Mouse (Mus musculus): ENCODE data around the gene Tmem159.

Tmem159 gene

DNA sequence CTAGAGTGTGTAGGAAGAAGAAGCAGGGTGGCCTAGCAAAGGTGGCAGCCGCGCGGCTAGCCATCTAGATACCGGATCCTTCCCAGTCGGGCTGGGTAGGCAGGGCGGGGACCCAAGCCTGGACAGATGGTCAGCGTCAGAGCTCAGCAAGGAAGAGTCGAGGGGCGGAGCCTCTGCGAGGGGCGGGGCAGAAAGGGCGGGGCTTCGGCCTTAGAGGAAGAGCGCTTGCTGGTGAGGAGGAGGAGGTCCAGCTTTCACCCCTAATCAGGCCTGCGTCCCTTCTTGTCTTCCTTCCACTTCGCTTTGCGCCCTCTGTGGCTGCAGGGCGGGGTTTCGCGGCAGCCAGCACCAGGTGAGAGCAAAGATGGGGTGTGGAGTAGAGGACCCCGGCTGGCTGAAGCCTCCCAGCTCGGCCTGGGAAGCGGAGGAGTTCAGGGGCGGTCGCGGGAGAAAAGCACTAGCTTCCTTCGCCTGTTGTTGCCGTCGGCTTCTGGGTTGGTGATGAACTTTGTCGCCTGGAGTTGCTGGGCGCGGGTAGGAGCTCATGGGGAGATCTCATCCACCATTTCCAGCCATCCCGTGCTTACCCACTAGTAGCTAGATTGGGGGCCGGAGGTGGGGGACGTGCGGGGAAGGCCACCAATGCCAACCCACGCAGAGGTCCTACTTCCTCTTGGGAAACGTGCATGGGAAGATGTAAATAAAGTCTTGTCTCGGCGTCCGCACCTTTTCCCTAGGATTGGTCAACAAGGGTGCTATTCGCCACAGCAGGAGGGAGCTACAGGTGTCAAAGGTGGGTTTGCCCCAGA is at the start of gene Tmem159:
Tmem159 (plus strand) TSS at position 190 of the 809 bp plus-strand sequence.
- peak; percentile 83 to 86 for DNase-seq

DNA sequence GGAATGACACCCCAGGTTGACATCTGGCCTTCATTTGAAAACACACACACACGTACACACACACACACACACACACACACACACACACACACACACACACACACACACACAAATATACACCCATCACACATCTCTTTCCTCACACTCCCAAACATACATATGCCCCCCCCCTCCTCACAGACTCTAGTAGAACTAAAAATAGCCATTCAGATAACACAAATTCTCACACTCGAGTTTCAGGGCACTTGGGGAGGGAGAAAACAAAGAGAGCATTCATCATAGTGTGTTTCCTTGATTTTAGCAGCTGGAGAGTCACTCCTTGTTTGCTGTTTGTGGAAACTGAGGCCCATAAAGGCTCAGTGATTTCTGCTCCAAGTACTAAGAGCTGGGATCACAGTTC is 48.1 kb upstream of the Tmem159 start:
- DNase-seq: no peak

DNA sequence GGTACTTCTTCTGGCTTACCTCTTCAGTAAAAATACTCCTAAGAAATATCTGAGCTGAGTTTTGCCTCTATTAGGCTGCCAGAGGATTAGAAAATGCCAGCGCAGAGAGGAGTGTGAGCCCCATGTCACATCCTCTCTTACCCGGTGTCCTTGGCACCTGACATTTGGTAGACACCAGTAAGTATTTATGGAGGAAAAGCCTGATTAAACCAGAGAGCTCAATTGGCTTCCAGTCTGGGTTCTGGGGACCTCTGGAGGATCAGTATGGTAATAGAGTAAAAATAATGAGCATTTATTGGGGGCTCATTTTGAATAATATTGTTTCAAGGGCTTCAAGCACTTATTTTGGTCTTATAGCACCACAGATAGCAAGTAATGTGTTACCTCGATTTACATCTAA is 46.7 kb upstream of the Tmem159 start:
- no peak for DNase-seq

DNA sequence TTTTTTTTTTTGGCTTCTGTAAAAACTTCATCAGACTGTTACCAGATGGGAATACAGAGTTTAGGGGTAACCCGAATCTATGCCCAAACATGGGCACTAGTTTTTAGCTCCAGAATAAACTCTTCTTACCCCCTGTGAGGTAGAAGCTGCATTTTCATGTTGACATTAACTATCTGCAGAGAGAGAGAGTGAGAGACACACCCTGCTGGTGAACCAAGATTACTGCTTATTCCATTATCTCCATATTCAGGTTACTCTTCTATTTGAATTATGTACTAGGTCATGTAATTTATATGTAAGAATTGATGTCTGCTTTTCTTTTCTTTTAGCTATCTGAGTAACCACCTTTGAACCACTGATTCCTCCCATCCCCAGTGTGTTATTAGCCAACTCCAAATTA is 38.1 kb upstream of the Tmem159 start:
- DNase-seq: no peak

DNA sequence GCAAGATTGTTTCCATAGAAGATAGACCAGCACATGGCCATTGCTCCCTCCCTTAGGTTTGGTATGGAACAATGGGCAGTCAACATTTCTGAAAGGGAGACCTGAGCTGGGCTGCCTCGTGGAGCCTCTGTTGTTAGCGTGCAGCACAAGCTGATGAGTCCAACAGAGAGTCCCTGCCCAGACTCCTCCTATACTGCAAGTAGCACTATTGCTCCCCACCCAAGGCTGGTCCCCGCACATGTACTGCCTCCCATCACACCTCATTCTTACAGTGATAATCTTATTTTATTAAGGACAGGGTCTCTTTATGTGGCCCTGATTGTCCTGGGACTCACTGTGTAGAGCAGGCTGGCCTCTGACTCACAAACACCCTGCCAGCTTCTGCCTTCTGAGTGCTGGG is 34.0 kb upstream of the Tmem159 start:
- DNase-seq: no peak

DNA sequence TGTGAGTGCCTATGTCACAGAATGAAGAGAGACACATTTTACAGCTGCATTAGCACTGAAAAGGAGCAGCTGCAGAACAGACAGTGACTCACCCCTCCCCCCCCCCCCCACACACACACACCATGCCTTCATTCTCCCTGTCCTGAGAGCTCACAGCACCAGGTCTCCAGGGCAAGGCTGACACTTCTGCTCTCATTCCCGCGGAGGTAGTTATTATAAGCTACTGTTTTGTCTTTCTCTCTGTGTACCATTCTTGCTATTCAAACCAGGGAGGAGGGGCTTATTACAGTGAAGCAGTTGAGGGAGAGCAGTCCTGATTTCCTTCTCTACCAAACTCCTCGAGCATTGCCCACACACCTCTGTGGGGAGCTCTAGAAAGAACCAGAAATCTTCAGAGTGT is 33.0 kb upstream of the Tmem159 start:
- DNase-seq: no peak

DNA sequence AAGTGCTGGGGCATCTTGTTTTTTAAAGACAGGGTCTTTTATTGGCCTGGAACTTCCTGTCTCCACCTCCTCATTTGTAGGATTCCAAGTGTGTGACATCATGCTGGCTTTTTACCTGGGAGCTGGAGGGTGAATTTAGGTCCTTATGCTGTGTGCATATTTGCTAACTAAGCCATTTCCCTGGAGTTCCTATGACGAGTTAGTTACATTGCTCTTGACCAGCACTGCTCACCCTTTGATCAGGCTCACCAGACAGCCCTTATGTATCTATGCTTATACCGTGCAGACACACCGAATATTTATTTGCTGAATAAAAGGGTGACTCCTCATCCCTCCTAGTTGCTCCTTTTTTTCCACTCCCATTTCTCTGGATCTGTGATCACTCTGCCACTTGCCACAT is 22.0 kb upstream of the Tmem159 start:
- no peak for DNase-seq

DNA sequence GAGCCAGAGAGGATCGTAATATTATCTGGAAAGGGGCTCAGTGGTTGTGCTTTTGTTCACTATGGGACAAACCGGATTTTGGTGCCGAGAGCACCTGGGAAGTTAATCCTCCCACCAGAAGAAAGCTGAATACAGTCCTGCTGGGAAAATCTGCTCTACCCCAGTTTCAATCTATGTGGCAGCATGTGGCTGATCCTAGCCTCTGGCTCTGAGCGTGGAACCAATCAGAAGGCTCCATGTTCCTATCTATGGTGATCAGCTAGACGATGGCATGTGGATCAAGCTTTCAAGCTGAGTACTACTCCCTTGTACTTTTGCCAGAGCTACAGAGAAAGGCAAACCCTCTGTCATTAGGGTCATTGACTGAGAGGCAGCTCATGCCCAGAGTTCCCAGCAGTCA is 9.1 kb upstream of the Tmem159 start:
- no peak for DNase-seq

DNA sequence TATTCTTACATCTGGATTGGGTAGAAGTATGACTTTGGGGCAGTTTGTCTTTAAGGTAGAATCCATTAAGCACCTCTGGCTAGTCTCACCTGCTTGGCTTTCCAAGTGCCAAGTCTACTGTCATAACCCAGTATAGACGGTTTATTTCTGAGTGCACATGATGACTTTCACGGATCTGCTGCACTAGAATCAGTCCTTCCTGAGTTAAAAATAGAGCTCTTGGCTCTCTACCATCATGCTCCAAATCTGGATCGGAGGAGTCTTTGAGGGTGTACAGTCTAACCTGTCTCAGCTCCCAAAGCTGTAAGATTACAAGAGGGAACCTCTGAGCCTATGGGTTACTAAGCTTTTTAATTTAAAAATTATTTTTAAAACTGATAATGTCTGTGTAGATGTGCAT is 7.9 kb upstream of the Tmem159 start:
- no peak for DNase-seq

DNA sequence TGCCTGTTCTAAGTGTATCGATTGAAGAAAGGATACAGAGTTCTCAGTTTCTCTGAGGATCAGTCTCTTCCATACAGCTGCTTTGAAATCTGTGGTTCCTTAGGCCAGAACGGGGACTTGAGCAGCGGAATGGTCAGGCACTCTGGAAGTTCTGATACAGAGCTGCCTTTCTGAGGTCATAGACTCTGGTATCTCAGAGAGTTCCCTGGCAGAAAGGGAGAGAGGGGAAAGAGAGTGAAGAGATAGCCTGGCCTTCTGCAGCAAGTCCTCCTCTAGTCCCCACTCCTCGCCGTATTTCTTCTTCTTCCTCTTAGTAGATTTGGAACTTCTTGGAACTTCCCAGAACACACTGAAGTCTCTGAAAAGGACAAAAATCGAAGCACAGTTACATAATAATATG is 7.0 kb upstream of the Tmem159 start, which contains the start of gene Dnah3:
Dnah3 (minus strand) TSS at position 101 of the 400 bp plus-strand sequence.
- no peak for DNase-seq

DNA sequence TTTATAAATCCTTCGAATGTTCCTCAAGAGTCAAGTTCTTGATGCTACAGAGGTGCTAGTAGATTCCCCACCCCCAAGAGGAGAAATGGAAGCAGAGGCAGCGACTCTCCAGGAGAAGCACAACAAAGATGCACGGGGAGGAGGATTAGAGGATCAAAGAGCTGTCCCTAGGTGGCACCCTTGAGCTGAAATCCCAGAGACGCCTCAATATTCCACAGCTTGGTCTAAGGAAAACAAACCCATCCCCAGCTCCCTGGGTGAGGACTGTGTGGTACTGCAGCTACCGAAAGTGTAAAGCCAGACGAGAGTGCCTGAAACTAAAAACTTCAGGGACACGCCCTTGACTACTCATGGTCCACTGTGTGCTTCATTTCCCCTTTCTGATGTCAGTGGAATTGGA is 4.3 kb upstream of the Tmem159 start:
- DNase-seq: peak; percentile 65 to 73

DNA sequence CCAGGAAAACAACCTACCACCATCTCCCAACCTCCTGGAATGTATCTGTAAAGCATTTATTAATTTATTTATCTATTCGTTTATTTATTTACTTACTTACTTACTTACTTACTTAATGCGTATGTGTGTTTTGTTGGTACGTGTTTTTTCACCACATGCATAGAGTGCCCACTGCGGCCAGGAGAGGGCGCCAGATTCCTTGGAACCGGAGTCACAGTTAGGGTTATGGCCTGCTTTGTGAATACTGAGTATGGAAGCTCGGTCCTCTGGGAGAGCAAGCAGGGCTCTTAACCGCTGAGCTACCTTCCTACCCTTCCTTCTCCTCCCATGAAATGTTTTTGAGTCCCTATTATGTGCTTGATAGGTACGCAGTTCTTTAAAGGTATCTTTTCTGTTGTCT is 3.8 kb upstream of the Tmem159 start:
- peak; percentile 50 to 66 for DNase-seq

DNA sequence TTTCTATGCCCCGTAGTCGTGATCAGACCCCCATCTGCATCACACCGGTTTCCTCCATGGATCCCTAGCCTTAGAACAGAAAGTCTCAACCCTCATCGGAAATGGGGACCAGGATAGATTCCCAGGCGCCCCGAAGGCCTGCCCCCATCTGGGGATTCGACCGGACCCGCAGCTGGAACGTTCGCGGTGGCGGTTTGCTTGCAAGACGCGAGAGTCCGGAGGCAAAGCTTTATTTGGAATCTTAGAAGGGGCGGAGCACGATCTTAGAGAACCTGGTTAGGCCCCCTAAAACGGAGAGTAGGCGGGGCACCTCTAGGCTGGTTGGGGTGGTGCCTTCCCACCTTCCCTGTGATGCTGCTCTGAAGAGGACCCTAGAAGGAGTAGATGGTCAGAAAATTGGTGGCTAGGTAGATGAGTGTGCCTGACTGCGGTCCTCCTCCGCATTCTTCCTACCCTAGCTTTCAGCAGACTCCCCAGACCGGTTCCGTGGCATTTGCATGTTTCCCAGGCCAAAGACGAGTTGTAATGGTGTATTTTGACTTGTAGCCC is 940 bp downstream of the Tmem159 start:
- DNase-seq: peak; percentile 15 to 28

DNA sequence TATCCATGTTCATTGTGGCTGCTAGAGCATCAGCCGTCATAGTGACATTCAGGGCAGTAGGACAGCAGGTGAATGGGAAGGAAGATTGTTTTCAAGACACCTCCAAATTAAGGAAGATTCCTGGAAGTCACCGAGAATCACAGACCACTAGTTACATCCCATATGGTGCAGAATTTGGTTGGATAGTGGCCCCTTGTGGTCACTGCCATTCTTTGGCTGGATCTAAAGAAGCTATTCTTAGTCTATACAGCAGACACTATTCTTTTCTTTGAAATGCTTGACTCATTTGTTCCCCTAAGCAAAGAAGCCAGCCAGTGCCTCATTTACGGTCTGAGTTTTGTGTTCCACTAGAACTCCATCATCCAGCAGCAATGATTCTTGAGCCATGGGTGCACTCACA is 2.8 kb downstream of the Tmem159 start:
- DNase-seq: peak in 1 of 2 experiments; percentile 18

DNA sequence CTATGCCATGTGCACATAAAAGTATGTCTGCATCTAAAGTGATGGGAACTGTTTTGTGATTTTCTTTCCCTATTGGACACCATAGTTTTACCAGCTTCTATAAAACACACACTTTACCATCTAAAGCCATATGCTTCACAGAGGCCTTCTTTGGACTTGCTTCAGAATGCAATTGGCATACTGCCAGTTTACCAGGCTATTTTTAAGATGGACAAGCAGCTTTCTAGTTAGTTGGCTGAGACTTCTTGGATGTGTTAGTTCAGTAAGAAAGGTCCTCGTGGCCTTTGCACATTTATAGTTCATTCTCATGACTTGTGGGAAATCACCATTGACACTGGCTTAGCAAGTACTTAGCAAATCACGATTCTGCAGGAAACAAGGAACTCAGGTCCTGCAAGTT is 4.2 kb downstream of the Tmem159 start:
- DNase-seq: peak; percentile 24 to 32

DNA sequence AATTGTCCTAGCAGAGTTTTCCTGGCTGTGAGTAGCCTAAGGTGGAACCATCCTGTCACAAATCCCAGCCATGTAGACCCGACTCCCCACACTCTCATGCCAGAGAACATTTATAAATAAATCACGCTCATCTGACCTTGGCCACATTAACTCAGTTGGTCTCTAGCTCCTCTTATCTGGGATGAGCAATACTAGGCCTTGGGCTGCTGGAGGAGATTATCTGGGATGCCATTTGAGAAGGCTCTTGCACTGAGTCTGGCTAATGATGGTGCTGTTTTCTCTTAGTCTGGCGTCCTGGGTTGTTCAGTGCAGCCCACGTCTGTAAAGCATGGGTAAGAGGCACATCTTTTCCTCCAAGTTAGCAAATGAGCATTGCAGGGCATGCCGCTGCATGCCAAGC is 7.5 kb downstream of the Tmem159 start:
- no peak for DNase-seq

DNA sequence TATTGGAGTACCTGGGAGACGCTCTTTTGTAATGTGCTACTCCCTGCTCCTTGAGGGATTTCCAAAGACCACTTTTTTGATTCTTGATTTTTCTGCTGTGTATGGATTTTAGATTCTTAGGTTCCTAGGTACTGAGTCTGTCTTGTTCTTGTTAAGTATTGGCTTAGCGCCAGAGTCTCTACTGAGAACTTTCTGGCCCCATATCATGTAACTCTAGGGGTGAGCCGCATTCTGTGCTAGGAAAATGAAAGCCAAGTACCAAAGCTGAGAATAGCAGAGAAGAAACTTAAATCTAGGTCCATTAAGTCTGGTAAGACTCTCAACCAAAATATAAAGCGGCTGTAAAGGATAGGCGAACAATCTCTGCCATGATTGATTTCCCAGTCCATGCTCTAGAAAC is 14.8 kb downstream of the Tmem159 start:
- no peak for DNase-seq

DNA sequence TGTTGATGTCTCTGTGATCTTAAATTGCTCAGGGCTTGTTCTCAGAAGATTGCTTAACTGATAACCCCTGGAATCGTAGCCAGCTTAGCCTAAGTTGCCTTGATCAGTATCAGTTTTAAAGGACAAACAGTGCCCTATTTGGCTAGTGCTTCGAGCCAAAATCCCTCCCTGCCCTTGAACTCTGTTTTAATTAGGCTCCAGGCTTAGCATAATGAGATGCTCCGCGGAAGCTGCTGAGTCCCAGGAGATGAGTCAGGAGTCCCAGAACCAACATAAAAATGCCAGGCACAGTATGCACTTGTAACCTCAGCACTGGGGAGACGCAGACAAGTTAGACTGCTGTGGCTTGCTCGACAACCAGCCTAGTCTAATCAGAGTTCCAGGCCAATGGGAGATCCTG is 15.4 kb downstream of the Tmem159 start:
- DNase-seq: no peak

DNA sequence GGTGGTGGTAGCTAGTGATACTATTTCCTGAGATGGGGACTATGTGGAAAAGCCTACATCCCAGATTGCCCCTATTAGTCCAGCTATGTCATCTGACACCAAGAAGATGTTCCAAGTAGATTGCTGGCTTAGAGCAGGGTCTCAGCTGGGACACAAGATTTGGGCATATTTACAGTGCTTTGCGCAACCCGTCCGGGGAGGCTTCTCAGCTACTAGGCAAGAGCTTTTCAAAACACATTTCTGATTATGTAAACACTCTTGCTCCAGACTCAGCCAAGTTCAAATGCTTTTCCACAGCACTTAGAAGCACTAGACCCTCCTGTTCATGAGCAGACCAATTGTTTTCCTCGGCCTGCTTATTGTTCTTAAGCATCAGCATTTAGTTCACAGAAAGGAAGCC is 21.6 kb downstream of the Tmem159 start:
- no peak for DNase-seq

DNA sequence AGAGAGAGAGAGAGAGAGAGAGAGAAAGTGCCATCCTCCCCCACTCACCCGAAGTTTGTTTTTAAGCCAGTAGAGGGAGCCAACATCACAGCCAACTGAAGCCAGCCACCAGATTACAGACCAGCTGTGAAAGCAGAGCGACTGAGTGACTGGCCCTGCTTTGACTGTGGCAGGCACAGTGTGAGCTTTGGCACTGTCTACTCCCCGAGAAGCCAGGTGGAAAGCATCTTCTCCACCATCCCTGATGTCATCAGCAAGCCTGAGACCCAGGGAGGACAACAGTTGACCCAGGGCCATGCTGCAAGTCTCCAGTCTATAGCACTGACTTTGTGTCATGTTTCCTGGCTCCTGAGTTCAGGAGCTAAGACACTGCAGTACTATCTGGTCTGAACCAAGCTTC is 22.7 kb downstream of the Tmem159 start:
- peak; percentile 65 to 71 for DNase-seq

DNA sequence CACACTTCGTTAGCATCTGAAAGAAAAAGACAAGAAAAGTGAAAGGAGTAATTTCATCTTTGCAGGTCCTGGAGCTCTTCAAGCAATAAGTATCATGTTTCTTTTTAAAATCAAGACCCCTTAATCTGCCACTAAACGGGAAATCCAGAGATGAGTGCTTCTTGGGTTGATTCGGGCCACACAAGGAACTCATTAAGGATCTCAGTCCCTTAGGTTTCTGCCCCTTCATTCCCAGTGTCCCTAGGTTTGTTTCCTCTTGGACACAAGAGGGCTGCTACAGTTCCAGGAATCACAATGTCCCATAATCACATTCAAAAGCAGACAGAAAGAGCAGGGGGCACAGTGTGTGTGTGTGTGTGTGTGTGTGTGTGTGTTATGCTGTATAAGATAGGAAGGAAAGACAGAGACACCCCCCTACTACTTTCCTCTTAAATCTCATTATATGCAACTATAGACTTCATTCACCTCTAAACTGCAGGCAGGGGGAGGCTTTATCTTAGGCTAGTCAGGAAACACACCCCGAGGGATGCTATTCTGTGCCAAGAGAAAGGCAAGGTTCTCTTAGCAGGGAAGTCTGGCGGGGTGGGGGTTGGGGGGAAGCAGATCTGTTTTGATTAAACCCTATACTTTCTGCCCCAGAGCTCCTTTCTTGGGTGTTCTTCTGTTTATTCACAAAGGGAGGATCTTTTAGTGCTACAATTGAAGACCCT is 25.0 kb downstream of the Tmem159 start:
- no peak for DNase-seq

DNA sequence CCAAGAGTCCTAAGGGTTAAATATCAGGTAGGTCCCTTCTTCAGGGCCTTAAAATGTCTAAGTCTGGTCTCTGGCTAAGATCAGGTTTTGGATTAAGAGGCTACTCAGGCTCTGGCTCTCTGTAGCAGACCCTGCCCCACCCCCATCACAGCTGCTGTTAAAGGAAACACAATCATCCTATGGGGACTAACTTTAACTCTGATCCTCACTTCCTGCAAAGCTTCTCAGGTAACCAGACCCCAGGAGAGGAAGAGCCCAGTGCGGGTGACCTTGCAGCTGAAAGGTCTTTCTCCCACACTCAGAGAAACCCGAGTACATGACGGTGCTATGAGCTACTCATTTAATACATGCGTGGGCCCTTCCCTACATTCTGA is 25.5 kb downstream of the Tmem159 start:
- DNase-seq: no peak

DNA sequence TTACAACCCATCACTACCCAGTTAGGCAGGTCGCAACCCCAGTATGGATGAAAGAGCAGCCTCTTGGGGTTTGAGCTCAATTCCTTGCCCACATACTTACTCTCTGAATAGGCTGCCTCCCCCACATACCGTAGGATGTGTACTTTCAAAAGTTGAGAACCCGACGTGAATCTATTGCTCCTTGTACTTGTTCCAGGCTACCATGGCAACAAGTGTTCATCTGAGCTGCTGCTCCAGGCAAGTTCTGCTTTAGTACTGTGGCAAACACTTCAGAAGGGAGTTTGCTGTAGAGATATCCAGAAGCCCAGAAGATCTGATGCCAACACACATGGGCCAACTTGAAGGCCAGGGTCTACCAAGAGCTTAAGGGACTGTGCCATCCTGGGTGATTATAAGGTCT is 26.8 kb downstream of the Tmem159 start:
- DNase-seq: no peak

DNA sequence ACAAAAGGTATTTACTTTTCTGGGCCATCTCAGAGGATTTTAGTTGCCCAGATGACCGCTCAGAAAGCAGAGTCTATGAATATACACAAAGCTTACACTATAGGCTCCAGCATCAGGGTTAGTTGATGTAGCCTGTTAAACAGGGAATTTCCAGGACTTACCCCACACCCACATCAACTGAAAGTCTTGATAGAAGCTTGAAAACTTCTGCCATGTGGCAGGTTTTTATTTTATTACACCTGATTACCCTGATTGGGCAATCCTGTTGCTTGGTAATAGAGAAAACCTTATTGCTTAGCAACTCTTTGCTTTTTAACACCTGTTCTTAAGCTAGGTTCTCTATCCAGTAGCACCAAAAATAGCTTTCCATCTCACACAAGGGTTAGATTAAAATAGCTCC is 40.6 kb downstream of the Tmem159 start:
- no peak for DNase-seq

Data from cerebellum, adult 18-20 months (tissue).